ENCODE assay signal across 17 mouse cellular contexts in the genomic region with DNA sequence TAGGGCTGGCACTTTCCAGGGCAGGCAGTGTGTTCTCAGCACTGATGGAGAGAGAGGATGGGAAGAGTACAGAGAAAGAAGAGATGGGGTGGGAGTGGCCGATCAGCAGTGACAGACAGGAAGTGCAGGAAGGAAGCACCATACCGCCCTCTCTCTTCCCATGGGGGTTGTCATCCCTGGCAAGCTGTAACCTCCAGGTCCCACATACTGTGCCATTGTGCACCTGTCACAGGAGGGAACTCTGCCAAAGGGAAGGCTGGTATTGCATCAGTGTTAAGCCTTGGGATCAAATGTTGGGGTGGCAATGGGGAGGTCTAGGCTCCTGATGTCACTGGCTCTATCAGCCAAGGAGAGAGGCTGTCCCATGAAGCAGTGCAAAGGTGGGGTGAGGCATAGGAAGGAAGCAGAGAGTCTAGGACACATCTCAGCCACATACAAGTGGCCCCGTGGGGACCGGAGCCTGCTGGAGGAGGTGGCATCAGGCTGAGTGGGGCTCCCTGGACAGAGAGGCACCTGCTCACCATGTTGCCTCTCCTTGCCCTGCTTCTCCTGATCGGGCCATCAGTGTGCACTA. TPM values are rescaled to one million over a fixed set of nuclear protein-coding genes. Genes with fewer than 3 reads are reported as not detected.
DNase-seq lines count a peak whose midpoint lies in the region; ATAC-seq and TF ChIP-seq lines count a peak whose summit lies in the region.
"Had no signal": no experiment of that assay in that cellular context is flagged by ENCODE, and none has a peak within 500 bp of the region (broad histone marks: within the 10 kb centered on the region; RNA-seq: fewer than 3 reads in every experiment).

A gene (plus strand): TSS at position 352 of the 574 bp plus-strand sequence.

- H3K36me3 ChIP-seq in thymus, adult 2 months (ENCODE audit: control insufficient read depth, insufficient read depth, low read length) = no peaks in the 10 kb centered on the region; the same call in 1 of the 2 replicates
- H3K36me3 ChIP-seq: hindbrain, embryonic 13.5 days; midbrain, embryonic 12.5 days had no signal

- TF ChIP-seq CTCF in gastrocnemius, adult 2 months (IDR thresholded peaks at IDR 0.05) = no peak
- no peak for TF ChIP-seq CTCF in thymus, adult 2 months (IDR thresholded peaks at IDR 0.05; ENCODE audit: borderline replicate concordance, control insufficient read depth, extremely low read depth, insufficient read depth, low read length, poor library complexity)

- peak within 1 kb of the TSS; percentile 91; the same call in 1 of the 2 replicates for H3K27ac ChIP-seq in gastrocnemius, adult 2 months
- H3K27ac ChIP-seq in thymus, adult 2 months (ENCODE audit: control insufficient read depth, insufficient read depth, low read length) = no peak within 1 kb of the TSS
- H3K27ac ChIP-seq: heart, embryonic 13.5 days; hindbrain, embryonic 13.5 days; midbrain, embryonic 12.5 days had no signal

- ATAC-seq in granulocyte monocyte progenitor cell, adult 5-6 weeks (replicated peaks; ENCODE audit: poor library complexity, severe bottlenecking) = peak; percentile 6

- no peaks in the 10 kb centered on the region for H3K27me3 ChIP-seq in thymus, adult 2 months (ENCODE audit: control insufficient read depth, insufficient read depth, low read length)

- peaks cover 20% of the 10 kb centered on the region for H3K4me1 ChIP-seq in thymus, adult 2 months (replicated peaks; ENCODE audit: control insufficient read depth, insufficient read depth, low read length)

- TF ChIP-seq POLR2A in thymus, adult 2 months (IDR thresholded peaks at IDR 0.05; ENCODE audit: control insufficient read depth, extremely low read depth, insufficient read depth, low read length, poor library complexity) = no peak

- intact Hi-C loops in gastrocnemius, adult 2 months (cut with DNase I) = no loop called here
- intact Hi-C loops in heart, postnatal 25 days (cut with DNase I) = loop anchor here (5.0 kb wide), 1 partner anchor 386 kb away; no protein-coding TSS in a partner anchor

- H3K4me3 ChIP-seq in gastrocnemius, adult 2 months = no peak within 1 kb of the TSS
- H3K4me3 ChIP-seq in thymus, adult 2 months (ENCODE audit: control insufficient read depth, insufficient read depth, low read length) = no peak within 1 kb of the TSS
- H3K4me3 ChIP-seq: hindbrain, embryonic 13.5 days; midbrain, embryonic 12.5 days had no signal

- 10% methylated on average over 5 of the region's 5 CpGs for WGBS in thymus, adult 2 months

- peak; percentile 40 for DNase-seq in gastrocnemius, adult 2 months
- no peak for DNase-seq in gastrocnemius, adult 8-10 months (ENCODE audit: low spot score in 2 of 2)
- peak; percentile 26 for DNase-seq in thymus, adult 2 months
- DNase-seq in thymus, postnatal 10 days (ENCODE audit: low spot score in 2 of 2) = no peak
- DNase-seq in left cerebral cortex, adult 9 months (ENCODE audit: low spot score in 2 of 2) = no peak
- no peak for DNase-seq in heart, postnatal 25 days (ENCODE audit: low spot score)
- no peak for DNase-seq in lung, postnatal 25 days (ENCODE audit: low spot score)
- DNase-seq: kidney, postnatal 14 days; right cerebral cortex, postnatal 25 days had no signal

RNA-seq across cellular contexts. Expression of the gene that starts here (rescaled TPM):
- total RNA-seq in gastrocnemius, adult 2 months (2021) = not detected
- total RNA-seq in gastrocnemius, adult 8-10 months (2022) = not detected
- 0.40 and 0.50 TPM in 2 replicates for polyA plus RNA-seq in thymus, adult 2 months (2012; rRNA removed)
- not detected in 2 replicates for total RNA-seq in granulocyte monocyte progenitor cell, adult 5-6 weeks (2014; fragmentation: Nextera tagmentation)
- total RNA-seq in granulocyte monocyte progenitor cell, adult 5-6 weeks (2017) = not detected in 2 replicates
- total RNA-seq in heart, postnatal 25 days (2021) = not detected
- total RNA-seq: left cerebral cortex, adult 8-10 months; neutrophil, adult 5-6 weeks had no signal
- polyA plus RNA-seq: heart, embryonic 13.5 days; hindbrain, embryonic 13.5 days; liver, embryonic 16.5 days; testis, adult 2 months had no signal

Comparison
In these comparisons a context has a peak if more than half of its experiments do, and no peak if none do; other contexts are left out.
1. Peak in DNase-seq and H3K27ac ChIP-seq in gastrocnemius, adult 2 months; RNA of the gene not detected or under 1 TPM.
2. Peak in DNase-seq in thymus, adult 2 months; RNA of the gene not detected or under 1 TPM.
3. Peak in ATAC-seq in granulocyte monocyte progenitor cell, adult 5-6 weeks; RNA of the gene not detected or under 1 TPM.